Comparison of ENCODE assay signal across 1 mouse cellular context in the genomic region with DNA sequence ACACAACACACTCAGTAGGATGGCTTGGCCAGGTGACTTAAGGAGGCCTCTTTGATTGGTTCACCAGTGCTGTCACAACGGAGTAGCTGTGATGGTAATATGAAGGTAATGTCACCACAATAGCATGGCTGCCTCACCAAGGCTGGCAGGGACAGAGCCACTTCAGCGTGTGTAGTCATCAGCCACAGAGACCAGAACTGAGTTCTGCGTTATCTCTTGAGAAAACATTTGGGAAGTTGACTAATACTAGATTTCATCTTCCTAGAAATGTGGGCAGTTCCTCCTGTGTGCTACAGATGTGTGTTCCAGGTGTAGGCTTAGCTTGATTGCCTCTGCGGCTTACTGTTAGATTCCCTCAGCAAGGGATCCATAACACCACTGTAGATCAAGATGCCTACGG.
TF ChIP-seq lines count a peak whose summit lies in the region.

No protein-coding gene starts in this region.

TF ChIP-seq in MEL, 35 proteins besides CTCF, POLR2A, EP300 and RAD21 (continued from another document):
- no peak for TF ChIP-seq ZMIZ1 (IDR thresholded peaks at IDR 0.05; ENCODE audit: low read depth, low read length)
- peak; percentile 32; the same call in 1 of the 2 replicates for TF ChIP-seq ETS1 (IDR thresholded peaks at IDR 0.05; ENCODE audit: low read depth, low read length)
- TF ChIP-seq GATA1 (IDR thresholded peaks at IDR 0.05; ENCODE audit: low read depth, low read length): peak; percentile 55
- TF ChIP-seq MAFK (IDR thresholded peaks at IDR 0.05; ENCODE audit: borderline replicate concordance, low read depth, low read length): no peak
- no peak for TF ChIP-seq MEF2A (IDR thresholded peaks at IDR 0.05; ENCODE audit: extremely low read depth, insufficient replicate concordance, low read depth, low read length, poor library complexity, severe bottlenecking)
- no peak for TF ChIP-seq ZC3H11A (IDR thresholded peaks at IDR 0.05; ENCODE audit: low read depth, low read length)
- TF ChIP-seq HCFC1 (IDR thresholded peaks at IDR 0.05; ENCODE audit: low read depth, low read length): no peak
- no peak for TF ChIP-seq MXI1 (IDR thresholded peaks at IDR 0.05; ENCODE audit: low read depth, low read length)
- TF ChIP-seq CHD1 (IDR thresholded peaks at IDR 0.05; ENCODE audit: low read depth, low read length): no peak
- no peak for TF ChIP-seq MAX (IDR thresholded peaks at IDR 0.05; ENCODE audit: low read length)
- peak; percentile 72; the same call in 1 of the 2 replicates for TF ChIP-seq TCF12 (IDR thresholded peaks at IDR 0.05; ENCODE audit: low read depth, low read length)
